Mouse (Mus musculus) C2C12 (cell line): Measurements from ENCODE around the gene Zscan2. TPM values are rescaled to one million over a fixed set of nuclear protein-coding genes. Genes with fewer than 3 reads are reported as not detected.

Experiments
- H3K27me3 ChIP-seq: one replicate; pipeline ENCODE4 v1.6.1; 2011; ENCODE audit not compliant: control insufficient read depth, insufficient read depth, insufficient read length
- H3K36me3 ChIP-seq: one replicate; pipeline ENCODE4 v1.6.1; 2011; ENCODE audit not compliant: control insufficient read depth, insufficient read depth
- H3K4me3 ChIP-seq: one replicate; pipeline ENCODE4 v1.5.1; 2011; ENCODE audit warnings: mild to moderate bottlenecking, control low read depth; ENCODE audit not compliant: poor library complexity, insufficient read depth, severe bottlenecking
- H3K79me2 ChIP-seq: one replicate; pipeline ENCODE4 v1.6.1; 2011; ENCODE audit not compliant: control insufficient read depth, insufficient read depth
- H3K79me3 ChIP-seq: one replicate; pipeline ENCODE4 v1.6.1; 2011; ENCODE audit warnings: low read depth, control low read depth
- H3ac ChIP-seq: one replicate; pipeline ENCODE3; 2011; ENCODE audit warnings: low read depth; ENCODE audit not compliant: control insufficient read depth, insufficient read length
- CEBPB ChIP-seq: IDR thresholded peaks from one replicate; pipeline ENCODE4 v1.6.1; 2011; ENCODE audit warnings: low read depth, mild to moderate bottlenecking, control low read depth, moderate library complexity
- CTCF ChIP-seq: IDR thresholded peaks from one replicate; pipeline ENCODE4 v1.5.1; 2011; ENCODE audit not compliant: control insufficient read depth, insufficient read depth, insufficient read length
- FOSL1 ChIP-seq: IDR thresholded peaks from one replicate; pipeline ENCODE4 v1.8.0; 2011; ENCODE audit warnings: mild to moderate bottlenecking, low read length; ENCODE audit not compliant: poor library complexity, insufficient read depth, severe bottlenecking
- MAX ChIP-seq: IDR thresholded peaks from one replicate; pipeline ENCODE4 v1.6.1; 2011; ENCODE audit warnings: mild to moderate bottlenecking, control low read depth
- MYOD1 ChIP-seq: IDR thresholded peaks from one replicate; pipeline ENCODE4 v1.6.1; 2011; ENCODE audit warnings: low read depth; ENCODE audit not compliant: control insufficient read depth, insufficient read length
- MYOG ChIP-seq: IDR thresholded peaks from one replicate; pipeline ENCODE4 v1.6.1; 2011; ENCODE audit not compliant: control insufficient read depth, insufficient read length; ENCODE audit errors: extremely low read depth
- USF1 ChIP-seq: IDR thresholded peaks from one replicate; pipeline ENCODE4 v1.6.1; 2011; ENCODE audit warnings: low read depth, mild to moderate bottlenecking, control low read depth, moderate library complexity
- long read RNA-seq, 2 experiments: library from polyadenylated mRNA; unstranded; transcript quantifications; one replicate each; pipeline ENCODE4 v2.0.0; 2019 to 2020
- polyA plus RNA-seq: library from polyadenylated mRNA; unstranded; fragments of >200 nt; fragmentation: generic; extraction: Trizol; gene quantifications from one replicate; pipeline ENCODE4 v1.2.1, GENCODE M21; 2012; ENCODE audit warnings: missing spikeins

Zscan2 gene
- polyA plus RNA-seq, result 4.6 TPM
- long read RNA-seq, experiment 1, result 0 reads
- long read RNA-seq, experiment 2, result 0 reads

- peaks cover 17% of the 10 kb centered on the region for H3K79me2 ChIP-seq
- H3K79me3 ChIP-seq, result no peaks in the 10 kb centered on the region
- peak within 1 kb of the TSS; percentile 75 for H3ac ChIP-seq
- peak within 1 kb of the TSS; percentile 57 for H3K4me3 ChIP-seq
- H3K27me3 ChIP-seq, result no peaks in the 10 kb centered on the region
- H3K36me3 ChIP-seq, result peaks cover 6% of the 10 kb centered on the region
- TF ChIP-seq MYOG, result no peak
- TF ChIP-seq FOSL1, result no peak
- TF ChIP-seq USF1, result no peak
- TF ChIP-seq CEBPB, result no peak
- no peak for TF ChIP-seq MYOD1
- TF ChIP-seq MAX, result no peak
- no peak for TF ChIP-seq CTCF
Observed at GRCm38 (mm10) chr7:80860729-80861274, at the start of gene Zscan2. Gene Zscan2, plus strand, starts transcription at chr7:80860920.

- no peaks in the 10 kb centered on the region for H3K36me3 ChIP-seq
- H3K79me2 ChIP-seq, result no peaks in the 10 kb centered on the region
- no peak for TF ChIP-seq FOSL1
- H3K27me3 ChIP-seq, result no peaks in the 10 kb centered on the region
- H3ac ChIP-seq, result no peak overlapping the region
- no peaks in the 10 kb centered on the region for H3K79me3 ChIP-seq
- no peak overlapping the region for H3K4me3 ChIP-seq
Observed at GRCm38 (mm10) chr7:80813397-80813796, 47.3 kb upstream of the Zscan2 start.

GRCm38 (mm10) chr7:80816641-80817040, 44.1 kb upstream of the Zscan2 start:
- TF ChIP-seq USF1, result no peak
- no peak for TF ChIP-seq MAX
- TF ChIP-seq MYOD1, result no peak
- TF ChIP-seq MYOG, result no peak
- no peak for TF ChIP-seq CTCF
- no peak for TF ChIP-seq CEBPB
- TF ChIP-seq FOSL1, result no peak
- no peaks in the 10 kb centered on the region for H3K36me3 ChIP-seq
- no peak overlapping the region for H3K4me3 ChIP-seq
- H3K79me2 ChIP-seq, result no peaks in the 10 kb centered on the region
- H3ac ChIP-seq, result no peak overlapping the region
- no peaks in the 10 kb centered on the region for H3K79me3 ChIP-seq
- H3K27me3 ChIP-seq, result no peaks in the 10 kb centered on the region

- no peak for TF ChIP-seq CTCF
- TF ChIP-seq USF1, result no peak
- no peak for TF ChIP-seq MYOD1
- no peak for TF ChIP-seq MYOG
- TF ChIP-seq CEBPB, result no peak
- no peaks in the 10 kb centered on the region for H3K79me3 ChIP-seq
- no peak overlapping the region for H3ac ChIP-seq
- H3K79me2 ChIP-seq, result no peaks in the 10 kb centered on the region
- H3K4me3 ChIP-seq, result no peak overlapping the region
- no peaks in the 10 kb centered on the region for H3K27me3 ChIP-seq
- H3K36me3 ChIP-seq, result no peaks in the 10 kb centered on the region
Observed at GRCm38 (mm10) chr7:80820838-80821237, 39.9 kb upstream of the Zscan2 start.

- Histone ChIP-seq H3K79me3 (no peaks in the 10 kb centered on the region), H3K27me3 (no peaks in the 10 kb centered on the region), H3K79me2 (no peaks in the 10 kb centered on the region), H3K4me3 (no peak overlapping the region), H3ac (no peak overlapping the region), H3K36me3 (no peaks in the 10 kb centered on the region)
- no peak for TF ChIP-seq MAX
- TF ChIP-seq CTCF, result no peak
- no peak for TF ChIP-seq CEBPB
- no peak for TF ChIP-seq USF1
- TF ChIP-seq MYOD1, result no peak
- no peak for TF ChIP-seq MYOG
- TF ChIP-seq FOSL1, result no peak
Observed at GRCm38 (mm10) chr7:80823267-80823666, 37.5 kb upstream of the Zscan2 start.

DNA sequence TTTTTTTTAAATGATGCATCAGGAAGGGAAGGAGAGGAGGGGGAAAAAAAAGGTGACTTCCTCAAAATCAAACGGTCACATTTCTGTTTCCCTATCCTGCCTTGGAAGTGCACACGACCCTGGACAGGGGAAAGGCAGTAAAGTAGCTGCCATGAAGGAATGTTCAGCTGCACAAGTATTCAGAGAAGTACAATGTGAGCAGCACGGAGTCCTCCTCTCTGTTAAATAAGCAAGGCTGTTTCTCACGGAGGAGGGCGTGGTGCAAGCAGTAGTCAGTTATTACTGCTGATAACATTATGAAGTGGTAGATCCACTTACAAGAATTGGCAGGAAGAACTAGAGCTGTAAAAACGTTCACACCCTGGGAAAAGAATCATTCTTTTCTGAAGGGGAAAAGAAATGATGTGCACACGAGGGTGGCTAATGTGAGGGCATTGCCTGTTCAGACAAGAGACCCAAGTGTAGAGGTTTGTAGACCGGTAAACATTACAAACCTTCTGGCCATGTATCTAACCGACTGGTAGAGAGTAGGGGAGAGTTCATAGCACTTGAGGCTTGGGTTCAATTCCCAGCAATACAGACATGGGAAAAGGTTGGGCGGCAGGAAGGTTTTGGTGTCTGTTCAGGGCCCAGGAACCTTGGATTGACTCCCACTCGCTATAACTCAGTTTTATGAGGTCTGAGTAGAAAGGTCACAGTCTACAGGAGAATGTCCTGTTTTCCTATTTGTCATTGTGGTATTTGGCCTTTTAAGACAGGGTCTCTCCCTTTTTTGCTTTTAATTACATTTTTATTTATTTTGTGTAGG, 36.6 kb upstream of the Zscan2 start:
- TF ChIP-seq MYOD1, result no peak
- TF ChIP-seq MYOG, result no peak
- no peak for TF ChIP-seq CTCF
- no peak for TF ChIP-seq CEBPB
- no peak for TF ChIP-seq USF1
- no peak for TF ChIP-seq MAX
- TF ChIP-seq FOSL1, result no peak
- no peaks in the 10 kb centered on the region for H3K79me3 ChIP-seq
- no peaks in the 10 kb centered on the region for H3K27me3 ChIP-seq

More for the DNA sequence above, 36.6 kb upstream of the Zscan2 start:
- Histone ChIP-seq H3K36me3 (no peaks in the 10 kb centered on the region), H3K4me3 (no peak overlapping the region), H3ac (no peak overlapping the region), H3K79me2 (no peaks in the 10 kb centered on the region)
